Mouse (Mus musculus) forebrain, embryonic 11.5 days (tissue): ENCODE measurements around the gene Uba52. TPM values are rescaled to one million over a fixed set of nuclear protein-coding genes. Genes with fewer than 3 reads are reported as not detected.

Source experiments
- ATAC-seq: fragments of 200-750 bp; cut with Nextera tagmentation; replicated peaks from 2 replicates; pipeline ENCODE4 v1.8.0; 2017; ENCODE audit warnings: moderate TSS enrichment; ENCODE audit not compliant: low FRiP score
- DNase-seq: peaks from one replicate; pipeline ENCODE4 v3.0.0-alpha.2; 2017; ENCODE audit warnings: low spot score
- H3K27ac ChIP-seq: fragments of 300-500 bp; sonication (generic); 2 replicates; pipeline ENCODE4 v1.5.1; 2014; ENCODE audit warnings: low read depth, low read length
- H3K27me3 ChIP-seq: fragments of 300-500 bp; sonication (generic); 2 replicates; pipeline ENCODE4 v1.6.1; 2014; ENCODE audit warnings: mild to moderate bottlenecking, low read length, mixed read lengths; ENCODE audit not compliant: control insufficient read depth, insufficient read depth
- H3K36me3 ChIP-seq: fragments of 300-500 bp; sonication (generic); 2 replicates; pipeline ENCODE4 v1.6.1; 2014; ENCODE audit warnings: mild to moderate bottlenecking, low read length, moderate library complexity, mixed read lengths; ENCODE audit not compliant: control insufficient read depth, insufficient read depth
- H3K4me1 ChIP-seq: fragments of 300-500 bp; sonication (generic); replicated peaks from 2 replicates; pipeline ENCODE4 v1.6.1; 2014; ENCODE audit warnings: low read length, mixed read lengths; ENCODE audit not compliant: control insufficient read depth, insufficient read depth
- H3K4me2 ChIP-seq: fragments of 300-500 bp; sonication (generic); 2 replicates; pipeline ENCODE4 v1.6.1; 2014; ENCODE audit warnings: low read depth, mild to moderate bottlenecking, low read length, moderate library complexity, mixed read lengths; ENCODE audit not compliant: severe bottlenecking
- H3K4me3 ChIP-seq: fragments of 300-500 bp; sonication (generic); 2 replicates; pipeline ENCODE4 v1.5.1; 2014; ENCODE audit warnings: low read depth, low read length
- H3K9ac ChIP-seq: fragments of 300-500 bp; sonication (generic); 2 replicates; pipeline ENCODE4 v1.6.1; 2014; ENCODE audit warnings: low read length
- H3K9me3 ChIP-seq: fragments of 300-500 bp; sonication (generic); 2 replicates; pipeline ENCODE4 v1.6.1; 2016; ENCODE audit warnings: low read length, mixed read lengths; ENCODE audit not compliant: control insufficient read depth
- WGBS: fragments of 180-500 bp; shearing (Covaris S2); extraction: QIAGEN DNeasy Blood & Tissue Kit; methylation state at CpG from one replicate; pipeline ENCODE4 v1.1.7; 2014; 5-methylcytosine and 5-hydroxymethylcytosine counted together
- polyA plus RNA-seq: library from polyadenylated mRNA; unstranded; fragments of >200 nt; fragmentation: Nextera tagmentation; extraction: Ambion mirVana; gene quantifications from 2 replicates; pipeline ENCODE4 v1.2.1, GENCODE M21; 2014

Uba52 gene
- 715 TPM in 2 replicates for polyA plus RNA-seq

GRCm38 (mm10) chr8:70510228-70510915, at the start of gene Uba52:
Gene Uba52, minus strand, starts transcription at chr8:70510801.
- peaks cover 12% of the 10 kb centered on the region; the same call in 1 of the 2 replicates for H3K36me3 ChIP-seq
- WGBS, result 1% methylated on average over 74 of the region's 74 CpGs

DNA sequence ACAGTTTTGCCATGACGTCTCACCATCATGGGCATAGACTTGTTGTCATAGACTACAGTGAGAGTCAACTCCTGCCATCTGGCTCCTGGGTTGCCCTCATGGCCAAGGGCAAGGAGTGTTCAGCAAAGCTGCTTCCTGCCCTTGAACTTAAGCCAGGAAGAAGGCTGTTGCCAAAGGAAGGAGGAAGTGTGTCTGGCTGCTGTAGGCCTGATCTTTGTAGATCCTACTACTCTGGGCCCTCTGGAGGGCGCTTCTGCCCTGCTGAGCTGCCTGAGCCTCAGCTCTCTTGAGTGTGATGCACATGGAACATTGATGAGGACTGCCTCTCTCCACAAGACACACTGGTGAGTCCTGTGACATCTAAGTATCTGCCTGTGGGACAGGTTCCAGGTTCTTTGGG, 49.5 kb upstream of the Uba52 start:
- ATAC-seq (no peak), DNase-seq (no peak)
- Histone ChIP-seq H3K4me1 (no peaks in the 10 kb centered on the region), H3K4me3 (no peak overlapping the region), H3K36me3 (no peaks in the 10 kb centered on the region), H3K27ac (no peak overlapping the region), H3K9ac (no peak overlapping the region), H3K9me3 (no peaks in the 10 kb centered on the region), H3K27me3 (no peaks in the 10 kb centered on the region), H3K4me2 (no peak overlapping the region)
- WGBS, result 90% methylated on average over 2 of the region's 2 CpGs

More at GRCm38 (mm10) chr8:70510228-70510915, at the start of gene Uba52:
- DNase-seq, result peak; percentile 98
- Histone ChIP-seq H3K27me3 (no peaks in the 10 kb centered on the region), H3K4me1 (peaks cover 16% of the 10 kb centered on the region), H3K27ac (peak within 1 kb of the TSS; percentile 93), H3K4me3 (peak within 1 kb of the TSS; percentile 98), H3K9ac (peak within 1 kb of the TSS; percentile 97), H3K9me3 (no peaks in the 10 kb centered on the region), H3K4me2 (peak within 1 kb of the TSS; percentile 76)
- ATAC-seq, result peak; percentile 84

GRCm38 (mm10) chr8:70558983-70559382, 48.4 kb upstream of the Uba52 start:
- Histone ChIP-seq H3K36me3 (no peaks in the 10 kb centered on the region), H3K9me3 (no peaks in the 10 kb centered on the region), H3K9ac (no peak overlapping the region), H3K4me3 (no peak overlapping the region), H3K27me3 (no peaks in the 10 kb centered on the region), H3K4me2 (no peak overlapping the region), H3K27ac (no peak overlapping the region), H3K4me1 (no peaks in the 10 kb centered on the region)
- DNase-seq (no peak), ATAC-seq (no peak)
- 77% methylated on average over 3 of the region's 3 CpGs for WGBS

GRCm38 (mm10) chr8:70558334-70558733, 47.7 kb upstream of the Uba52 start:
- no peak for DNase-seq
- Histone ChIP-seq H3K27ac (no peak overlapping the region), H3K9me3 (no peaks in the 10 kb centered on the region), H3K27me3 (no peaks in the 10 kb centered on the region), H3K4me3 (no peak overlapping the region), H3K9ac (no peak overlapping the region), H3K36me3 (no peaks in the 10 kb centered on the region), H3K4me2 (no peak overlapping the region), H3K4me1 (no peaks in the 10 kb centered on the region)
- WGBS, result 79% methylated on average over 4 of the region's 4 CpGs
- no peak for ATAC-seq

DNA sequence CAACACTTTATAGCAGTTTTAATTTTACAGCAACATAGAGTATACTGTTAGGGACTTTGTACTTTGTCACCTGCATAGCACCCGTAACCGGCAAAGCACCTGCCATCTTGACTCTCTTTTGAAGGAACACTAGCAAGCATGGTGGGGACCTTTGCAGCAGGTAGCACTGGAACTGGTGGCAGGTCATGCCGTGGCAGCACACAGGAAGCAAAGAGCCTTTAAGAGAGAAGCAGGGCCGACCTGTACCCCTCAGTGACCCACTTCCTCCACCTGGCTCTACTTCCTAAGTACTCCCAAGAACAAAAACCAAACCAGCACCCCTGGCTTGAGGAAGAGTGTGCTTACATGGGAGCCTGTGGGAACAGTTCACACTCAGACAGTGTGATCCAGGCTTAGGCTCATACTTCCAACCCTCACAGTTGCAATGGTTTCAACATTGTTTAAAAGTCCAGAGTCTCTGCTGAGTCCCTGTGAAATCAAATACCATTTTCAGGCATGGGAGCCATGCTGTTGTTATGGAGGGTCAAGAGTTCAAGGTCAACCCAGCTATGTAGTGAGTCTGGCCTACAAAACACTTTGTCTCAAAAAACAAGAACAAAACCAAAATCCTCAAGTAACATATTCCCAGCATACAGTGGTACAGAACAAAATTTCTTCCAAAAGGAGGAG, 44.6 kb upstream of the Uba52 start:
- H3K4me1 ChIP-seq, result no peaks in the 10 kb centered on the region
- no peaks in the 10 kb centered on the region for H3K27me3 ChIP-seq
- ATAC-seq (no peak), DNase-seq (no peak)
- no peak overlapping the region for H3K4me3 ChIP-seq
- no peak overlapping the region for H3K4me2 ChIP-seq
- no peak overlapping the region for H3K9ac ChIP-seq
- H3K9me3 ChIP-seq, result no peaks in the 10 kb centered on the region
- H3K27ac ChIP-seq, result no peak overlapping the region
- no peaks in the 10 kb centered on the region for H3K36me3 ChIP-seq
- WGBS, result 90% methylated on average over 4 of the region's 4 CpGs

- H3K27me3 ChIP-seq, result no peaks in the 10 kb centered on the region
- no peaks in the 10 kb centered on the region for H3K9me3 ChIP-seq
- no peaks in the 10 kb centered on the region for H3K4me1 ChIP-seq
- H3K9ac ChIP-seq, result no peak overlapping the region
- ATAC-seq (no peak), DNase-seq (no peak)
- H3K27ac ChIP-seq, result no peak overlapping the region
- no peaks in the 10 kb centered on the region for H3K36me3 ChIP-seq
- no peak overlapping the region for H3K4me2 ChIP-seq
- no peak overlapping the region for H3K4me3 ChIP-seq
Measured at GRCm38 (mm10) chr8:70553740-70554139, 43.1 kb upstream of the Uba52 start.

DNA sequence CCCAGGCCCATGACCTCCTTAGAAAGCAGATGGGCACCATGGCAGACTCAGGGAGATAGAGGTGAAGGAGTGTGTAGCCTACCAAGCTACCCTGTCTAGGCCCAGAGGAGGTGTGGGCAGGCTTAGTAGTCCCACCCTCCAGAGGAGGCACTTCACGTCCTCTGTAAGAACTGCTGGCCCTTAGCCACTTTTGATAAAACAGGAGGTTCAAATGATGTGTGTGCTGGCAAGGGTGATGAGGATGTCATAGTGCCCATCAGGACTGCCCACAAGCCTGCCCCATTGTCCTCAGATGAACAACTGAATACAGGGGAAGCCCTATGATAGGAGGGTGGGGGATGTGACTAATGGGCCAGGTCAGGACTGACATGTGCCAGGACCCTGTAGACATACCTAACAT, 42.2 kb upstream of the Uba52 start:
- no peak overlapping the region for H3K4me3 ChIP-seq
- 90% methylated on average over 1 of the region's 1 CpGs for WGBS
- H3K36me3 ChIP-seq, result no peaks in the 10 kb centered on the region
- no peak overlapping the region for H3K9ac ChIP-seq
- no peaks in the 10 kb centered on the region for H3K4me1 ChIP-seq
- no peaks in the 10 kb centered on the region for H3K9me3 ChIP-seq
- DNase-seq, result no peak
- H3K27me3 ChIP-seq, result no peaks in the 10 kb centered on the region
- H3K4me2 ChIP-seq, result no peak overlapping the region
- ATAC-seq, result no peak
- H3K27ac ChIP-seq, result no peak overlapping the region

GRCm38 (mm10) chr8:70551558-70552161, 41.1 kb upstream of the Uba52 start:
- Histone ChIP-seq H3K36me3 (no peaks in the 10 kb centered on the region), H3K4me2 (no peak overlapping the region), H3K27me3 (no peaks in the 10 kb centered on the region), H3K4me1 (no peaks in the 10 kb centered on the region), H3K9ac (no peak overlapping the region), H3K9me3 (no peaks in the 10 kb centered on the region), H3K27ac (no peak overlapping the region), H3K4me3 (no peak overlapping the region)
- DNase-seq (no peak), ATAC-seq (no peak)
- 89% methylated on average over 3 of the region's 3 CpGs for WGBS
